Mouse (Mus musculus): Measurements from ENCODE around the gene Cep295nl.

Gene Cep295nl

GRCm38 (mm10) chr11:118355205-118355604 is 12.9 kb upstream of the Cep295nl start:
- DNase-seq (ENCODE audit: low spot score), result peak; percentile 5

- no peak for DNase-seq (ENCODE audit: low spot score)
Measured at GRCm38 (mm10) chr11:118354636-118355191, 12.4 kb upstream of the Cep295nl start.

GRCm38 (mm10) chr11:118349494-118349893 is 7.2 kb upstream of the Cep295nl start:
- DNase-seq (ENCODE audit: low spot score), result no peak

DNA sequence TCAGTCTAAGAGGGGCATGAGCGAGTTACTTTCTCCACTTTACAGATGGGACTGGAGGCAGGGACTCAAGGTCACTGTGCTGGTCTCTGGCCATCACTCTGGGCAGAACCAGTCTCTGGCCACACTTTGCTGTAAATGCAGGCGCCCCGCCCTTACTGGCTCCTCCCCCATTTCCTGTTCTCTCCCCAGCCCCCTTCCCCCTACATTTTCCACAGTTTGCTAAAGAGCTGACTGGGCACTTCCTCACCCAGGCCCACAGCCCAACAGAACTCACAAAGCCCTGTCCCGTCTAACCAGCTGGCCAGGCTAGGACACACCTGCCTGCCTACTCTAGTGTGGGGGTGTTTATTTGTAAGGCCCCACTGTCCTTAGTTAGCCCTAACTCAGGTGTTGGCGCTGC is 6.6 kb upstream of the Cep295nl start:
- no peak for DNase-seq (ENCODE audit: low spot score)

DNA sequence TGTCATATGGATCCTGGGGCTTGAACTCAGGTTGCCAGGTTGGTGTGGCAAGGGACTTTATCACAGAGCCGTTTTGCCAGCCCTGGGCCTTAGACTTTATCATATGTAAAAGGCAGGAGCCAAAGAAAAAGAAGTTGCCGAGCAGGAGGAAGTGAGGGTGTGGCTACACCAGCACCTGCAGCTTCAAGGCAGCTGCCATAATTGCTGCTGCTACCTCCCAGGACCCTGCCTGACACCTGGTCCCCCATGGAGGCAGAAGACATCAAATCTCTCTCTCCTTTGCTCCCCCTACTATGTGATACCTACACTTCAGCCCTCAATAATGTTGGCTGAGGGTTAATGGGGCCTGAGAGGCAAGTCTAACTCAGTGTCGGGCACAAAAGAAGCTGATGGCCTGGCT is 6.1 kb upstream of the Cep295nl start:
- no peak for DNase-seq (ENCODE audit: low spot score)

DNA sequence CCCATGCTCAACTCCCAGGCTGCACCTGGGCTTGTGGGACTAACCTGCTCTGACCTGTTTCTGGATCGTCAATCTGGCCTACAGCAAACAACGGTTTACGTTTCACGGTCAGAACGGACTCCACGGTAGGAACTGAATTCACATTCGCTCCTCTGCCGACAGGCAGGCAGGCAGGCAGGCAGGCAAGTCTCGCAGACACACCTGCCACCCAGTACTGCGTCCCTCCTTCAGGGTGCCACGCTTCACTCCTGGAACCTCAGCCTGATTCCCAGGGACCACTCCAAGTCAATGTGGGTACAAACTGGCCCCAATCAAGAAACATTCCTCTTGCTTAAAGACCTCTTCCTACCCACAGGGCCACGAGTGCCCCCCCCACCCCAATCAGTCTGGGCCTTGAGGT is 5.6 kb upstream of the Cep295nl start:
- DNase-seq (ENCODE audit: low spot score), result no peak

DNA sequence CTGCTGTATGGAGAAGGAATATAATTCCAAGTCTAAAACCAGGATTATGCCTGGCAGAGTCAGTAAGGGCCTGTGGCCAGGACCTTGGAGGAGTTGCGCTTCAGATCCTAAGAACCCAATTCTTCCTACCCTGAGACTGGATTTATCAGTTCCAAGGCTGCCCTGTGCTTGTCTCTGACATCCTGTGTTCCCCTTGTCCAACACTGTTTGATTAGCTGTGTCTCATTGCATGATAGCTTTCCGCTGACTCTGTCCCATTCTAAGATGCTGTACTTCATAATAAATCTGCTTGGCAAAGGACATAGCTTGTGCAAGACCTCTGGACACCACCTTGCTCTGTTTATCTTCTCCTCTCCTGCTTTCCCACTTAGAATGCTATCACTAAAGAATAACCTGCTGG is 5.1 kb upstream of the Cep295nl start:
- DNase-seq (ENCODE audit: low spot score), result no peak

GRCm38 (mm10) chr11:118346395-118347096 is 4.2 kb upstream of the Cep295nl start:
- DNase-seq (ENCODE audit: low spot score), result no peak

- DNase-seq (ENCODE audit: low spot score), result no peak
Measured at GRCm38 (mm10) chr11:118345693-118346092, 3.4 kb upstream of the Cep295nl start.

GRCm38 (mm10) chr11:118343629-118344028 is 1.3 kb upstream of the Cep295nl start:
- no peak for DNase-seq (ENCODE audit: low spot score)

DNA sequence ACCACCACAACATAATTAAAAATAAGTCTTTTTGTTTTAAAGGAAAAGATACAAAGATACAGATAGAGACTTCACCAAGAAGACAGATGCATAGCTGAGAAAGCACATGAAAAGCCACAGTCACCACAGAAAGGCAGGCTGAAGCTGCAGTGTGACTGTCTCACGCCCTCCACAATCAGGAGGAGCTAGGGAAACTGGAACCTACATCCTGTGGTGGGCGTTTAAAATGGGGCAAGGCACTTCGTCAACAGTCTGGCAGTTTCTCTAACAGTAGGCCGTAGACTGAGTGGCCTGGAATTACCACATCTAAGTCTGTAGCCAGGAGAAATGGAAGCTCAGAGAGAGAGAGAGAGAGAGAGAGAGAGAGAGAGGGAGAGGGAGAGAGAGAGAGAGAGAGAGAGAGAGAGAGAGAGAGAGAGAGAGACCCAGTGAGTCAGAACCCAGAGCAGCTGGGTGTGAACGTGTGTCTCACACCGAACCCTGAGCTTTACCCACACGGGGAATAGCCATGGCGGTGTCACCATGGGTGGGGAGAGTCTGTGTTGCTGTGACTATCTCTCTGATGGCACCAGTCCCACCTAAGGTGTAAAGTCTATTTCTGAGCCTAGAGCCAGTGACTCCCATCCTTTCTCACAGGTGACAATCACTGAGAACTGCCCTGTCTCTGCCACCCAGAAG is 4.7 kb downstream of the Cep295nl start:
- no peak for DNase-seq (ENCODE audit: low spot score)

DNA sequence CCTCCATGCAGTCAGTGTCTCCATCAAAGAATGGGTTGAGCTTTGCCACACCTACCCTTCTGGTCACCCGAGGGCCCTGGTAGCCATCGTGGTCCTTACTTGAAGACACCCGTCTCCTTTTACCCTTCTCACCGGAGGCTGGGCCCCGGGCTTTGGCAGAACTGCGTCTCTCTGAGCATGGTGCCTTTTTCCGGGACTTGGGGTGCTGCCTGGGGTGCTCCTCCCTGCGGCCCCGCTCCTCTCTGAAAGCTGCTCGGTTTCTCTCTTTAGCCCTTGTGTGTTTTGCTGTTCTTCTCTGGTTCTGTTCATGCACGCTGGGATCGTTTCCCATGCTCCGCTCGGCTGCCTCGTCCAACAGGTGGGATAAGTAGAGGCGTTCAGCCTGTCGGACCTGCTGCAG is 8.9 kb downstream of the Cep295nl start:
- DNase-seq (ENCODE audit: low spot score), result no peak

GRCm38 (mm10) chr11:118332376-118332775 is 9.9 kb downstream of the Cep295nl start:
- no peak for DNase-seq (ENCODE audit: low spot score)

- DNase-seq (ENCODE audit: low spot score), result no peak
Measured at GRCm38 (mm10) chr11:118330777-118331176, 11.5 kb downstream of the Cep295nl start.

GRCm38 (mm10) chr11:118330361-118330760 is 11.9 kb downstream of the Cep295nl start:
- DNase-seq (ENCODE audit: low spot score), result no peak

GRCm38 (mm10) chr11:118328947-118329346 is 13.4 kb downstream of the Cep295nl start:
- DNase-seq (ENCODE audit: low spot score), result no peak

DNA sequence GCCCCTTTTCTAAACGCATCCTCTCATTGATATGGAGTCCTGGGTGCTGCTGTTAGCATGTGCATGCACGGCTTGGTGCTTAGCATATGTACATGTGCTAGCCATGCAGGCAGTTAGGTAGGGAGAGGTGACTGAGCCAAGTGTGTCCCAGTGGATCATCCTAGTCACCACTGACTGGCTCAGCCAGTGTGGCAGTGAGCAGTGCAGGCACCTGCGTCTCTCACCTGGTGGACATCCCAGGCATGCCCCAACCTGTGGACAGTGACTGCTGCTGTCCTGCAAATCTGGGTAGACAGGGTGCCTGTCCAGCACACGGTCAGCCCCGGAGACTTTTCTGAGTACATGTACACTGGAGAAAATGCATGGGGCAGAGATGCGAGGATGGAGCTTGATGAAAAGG is 13.8 kb downstream of the Cep295nl start:
- no peak for DNase-seq (ENCODE audit: low spot score)

- DNase-seq (ENCODE audit: low spot score), result no peak
Measured at GRCm38 (mm10) chr11:118326991-118327971, 15.0 kb downstream of the Cep295nl start.

DNA sequence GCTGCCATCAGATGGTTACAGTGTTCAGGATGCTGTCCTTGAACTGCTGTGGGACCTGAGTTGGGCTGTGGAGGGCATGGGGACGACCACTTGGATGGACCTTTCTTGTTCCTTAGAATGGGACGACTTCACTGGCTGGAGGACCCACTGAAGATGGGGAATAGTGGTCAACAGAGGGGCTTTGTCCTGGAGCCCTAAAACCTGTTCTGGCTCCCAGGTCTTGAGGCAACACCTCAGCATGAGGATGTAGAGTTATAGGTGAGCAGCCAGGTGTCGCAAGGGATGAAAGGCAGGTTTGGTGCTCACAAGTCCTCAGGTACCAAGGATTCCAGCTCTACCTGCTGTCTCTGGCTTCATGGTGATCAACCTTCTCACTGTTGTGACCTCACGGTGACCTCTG is 15.8 kb downstream of the Cep295nl start:
- no peak for DNase-seq (ENCODE audit: low spot score)

DNA sequence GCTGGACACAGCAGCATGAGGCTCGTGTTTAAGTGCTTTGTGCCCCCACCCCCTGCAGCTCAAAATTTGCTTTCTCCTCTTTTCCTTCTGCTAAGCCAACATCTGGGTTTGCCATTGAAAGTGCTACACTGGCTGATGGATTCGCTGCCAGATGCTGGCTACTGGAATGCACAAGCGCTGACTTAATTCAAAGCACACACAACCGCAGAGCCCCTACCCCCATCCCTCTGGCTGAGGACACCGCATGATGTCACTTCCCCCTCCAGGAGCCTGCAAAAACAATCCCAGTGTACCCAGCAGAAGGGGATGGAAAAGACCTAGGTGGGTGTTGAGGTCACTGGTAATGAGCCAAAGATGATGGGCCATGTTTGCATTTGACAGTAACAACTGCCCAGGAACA is 17.8 kb downstream of the Cep295nl start:
- no peak for DNase-seq (ENCODE audit: low spot score)

- DNase-seq (ENCODE audit: low spot score), result no peak
Measured at GRCm38 (mm10) chr11:118323974-118324373, 18.3 kb downstream of the Cep295nl start.

- DNase-seq (ENCODE audit: low spot score), result no peak
Measured at GRCm38 (mm10) chr11:118322647-118323046, 19.7 kb downstream of the Cep295nl start.

All from c-Kit-positive CD71-positive TER-119-positive erythroid progenitor cells, embryonic 14.5 days (primary cell).